Mouse (Mus musculus) fibroblast of lung, adult 2 months (primary cell): ENCODE data around the gene Rgsl1.

Experiments used
- DNase-seq: peaks from one replicate; pipeline ENCODE4 v3.0.0-alpha.2; 2011; ENCODE audit warnings: low read depth

Rgsl1 gene

DNA sequence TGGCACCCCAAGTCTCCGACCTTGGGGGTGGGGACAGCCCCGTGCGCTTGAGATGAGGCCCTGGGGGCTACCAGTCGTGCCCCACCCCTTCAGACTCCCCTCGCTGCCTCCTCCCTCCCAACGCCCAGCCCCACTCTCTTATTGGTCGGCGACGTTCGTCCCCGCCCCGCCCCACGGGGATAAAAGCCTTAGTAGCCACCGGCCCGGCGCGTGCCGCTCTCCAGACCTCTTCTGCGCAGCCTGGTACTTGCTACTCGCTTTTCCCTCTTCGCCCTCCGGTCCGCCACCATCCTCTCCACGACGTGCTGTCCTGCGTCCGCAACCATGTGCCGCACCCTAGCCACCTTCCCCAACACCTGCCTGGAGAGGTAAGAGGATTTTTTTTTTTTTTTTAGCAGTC lies 103.8 kb downstream of the Rgsl1 start, which contains the start of gene Rgs16:
Gene Rgs16, plus strand, starts transcription at position 205 of the 400 bp plus-strand sequence.
- DNase-seq, result no peak

DNA sequence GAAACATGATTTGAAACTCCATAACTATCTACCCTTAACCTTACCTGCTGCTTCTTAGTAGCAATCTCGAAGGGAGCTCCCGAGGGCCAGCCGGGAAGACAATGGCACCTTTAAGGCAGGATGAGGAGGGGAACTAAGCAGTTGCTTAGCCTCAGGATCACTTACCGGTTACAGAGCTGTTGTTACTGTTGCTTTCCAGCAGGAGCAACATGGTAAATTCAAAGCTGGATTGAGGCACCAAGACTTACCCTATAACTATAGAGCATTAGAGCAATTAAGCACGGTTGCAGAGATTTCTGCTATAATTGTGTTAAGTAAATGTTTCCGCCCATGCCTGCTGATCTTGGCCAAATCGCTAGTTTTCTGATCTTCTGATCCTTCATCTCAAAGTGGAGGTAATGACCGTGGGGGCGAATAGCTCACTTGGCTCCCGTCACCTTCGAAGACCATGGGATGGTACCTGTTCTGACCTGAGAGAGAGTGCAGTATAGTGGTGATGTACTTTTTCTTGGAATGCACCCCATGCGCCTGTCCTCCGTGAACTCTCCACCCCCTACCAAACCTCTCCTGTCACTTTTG lies 104.4 kb downstream of the Rgsl1 start:
- no peak for DNase-seq

- no peak for DNase-seq
Observed at GRCm38 (mm10) chr1:153737101-153738085, 106.5 kb downstream of the Rgsl1 start.

DNA sequence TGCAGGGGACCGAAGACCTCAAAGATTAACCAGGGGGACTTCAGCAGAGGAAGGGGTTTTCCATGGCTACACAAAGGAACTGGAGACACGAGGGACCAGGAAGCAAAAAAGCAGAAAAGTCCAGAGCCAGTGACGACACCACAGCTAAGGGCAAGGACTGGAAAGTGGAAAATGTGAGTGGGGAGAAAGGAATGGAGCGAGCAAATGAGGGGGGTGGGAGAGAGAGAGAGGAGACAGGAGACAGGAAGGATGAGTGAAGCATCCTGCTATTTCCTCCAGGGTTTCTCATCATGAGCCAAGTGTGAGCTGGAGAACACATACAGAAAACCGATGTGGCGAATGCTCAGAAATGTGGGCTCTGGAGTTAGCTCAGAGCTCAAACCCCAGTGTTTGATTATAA lies 107.8 kb downstream of the Rgsl1 start:
- no peak for DNase-seq

GRCm38 (mm10) chr1:153734866-153735265 lies 109.1 kb downstream of the Rgsl1 start:
- no peak for DNase-seq

DNA sequence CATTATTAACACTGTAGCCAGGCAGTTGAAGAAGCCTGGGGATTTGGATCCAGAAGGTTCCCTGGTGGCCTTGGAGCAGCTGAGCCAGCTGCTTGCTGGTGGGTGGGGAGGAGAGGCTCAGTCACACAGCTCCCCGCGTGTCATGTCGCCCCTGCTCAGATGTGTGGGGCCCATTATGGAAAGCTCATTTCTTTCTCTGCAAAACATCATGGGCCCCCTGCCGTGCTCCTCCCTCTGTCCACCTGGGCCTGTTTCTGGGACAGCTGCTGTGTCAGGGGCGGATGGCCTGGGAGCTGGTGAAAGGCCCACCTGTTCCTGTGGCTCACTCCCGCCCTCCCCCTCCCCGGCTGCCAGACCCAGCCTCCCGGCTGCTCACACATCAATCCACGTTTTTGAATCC lies 110.8 kb downstream of the Rgsl1 start:
- DNase-seq, result no peak

- peak; percentile 49 for DNase-seq
Observed at GRCm38 (mm10) chr1:153730671-153731070, 113.3 kb downstream of the Rgsl1 start.

DNA sequence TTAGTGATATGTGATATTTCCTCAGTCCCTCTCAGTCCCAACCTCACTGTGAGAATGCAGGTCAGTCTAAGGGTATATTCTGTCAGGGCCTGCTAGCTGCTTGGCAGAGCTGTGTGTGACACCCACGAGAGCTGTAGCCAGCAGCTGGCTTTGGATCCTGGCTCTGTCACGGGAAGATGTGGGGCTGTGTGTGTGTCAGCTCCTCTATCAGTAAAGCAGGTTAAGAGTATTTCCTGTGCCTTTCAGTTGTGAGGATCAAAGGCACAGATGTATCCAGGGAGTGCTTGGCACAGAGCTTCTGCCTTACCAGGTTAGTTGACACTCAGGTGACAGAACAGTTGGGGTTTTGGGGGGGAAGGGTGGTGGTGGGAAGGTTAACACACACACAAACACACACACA lies 114.1 kb downstream of the Rgsl1 start:
- no peak for DNase-seq
